Mouse (Mus musculus) embryo, embryonic 10.5 days (tissue): ENCODE measurements around the gene Pdzd2.

Experiments used
- DNase-seq: peaks from one replicate; pipeline ENCODE4 v3.0.0-alpha.2; 2015; ENCODE audit warnings: low spot score

Gene Pdzd2

GRCm38 (mm10) chr15:12623521-12623920, 116.2 kb downstream of the Pdzd2 start:
- no peak for DNase-seq

DNA sequence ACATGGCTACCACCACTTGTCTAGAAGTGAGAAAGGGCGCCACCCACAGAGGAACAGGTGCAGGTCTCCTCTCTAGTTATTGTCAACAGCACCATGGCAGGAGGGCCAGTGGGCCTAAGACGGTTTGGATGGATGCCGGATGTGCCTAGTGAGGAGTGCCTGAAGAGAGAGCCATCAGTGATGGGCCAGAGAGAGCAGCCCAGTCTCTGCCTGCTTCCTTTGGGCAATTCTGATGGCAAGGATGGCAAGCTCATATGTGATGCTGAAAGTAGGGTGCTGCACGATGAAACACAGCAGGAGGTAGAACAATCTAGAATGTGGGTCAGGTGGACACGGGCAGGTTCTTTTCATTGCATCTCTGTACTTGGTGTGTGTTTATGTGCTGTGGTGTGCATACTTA, 117.0 kb downstream of the Pdzd2 start:
- DNase-seq: no peak

- DNase-seq: no peak
Measured at GRCm38 (mm10) chr15:12622093-12622643, 117.6 kb downstream of the Pdzd2 start.

- no peak for DNase-seq
Measured at GRCm38 (mm10) chr15:12619273-12619672, 120.5 kb downstream of the Pdzd2 start.

- no peak for DNase-seq
Measured at GRCm38 (mm10) chr15:12617651-12618050, 122.1 kb downstream of the Pdzd2 start.

DNA sequence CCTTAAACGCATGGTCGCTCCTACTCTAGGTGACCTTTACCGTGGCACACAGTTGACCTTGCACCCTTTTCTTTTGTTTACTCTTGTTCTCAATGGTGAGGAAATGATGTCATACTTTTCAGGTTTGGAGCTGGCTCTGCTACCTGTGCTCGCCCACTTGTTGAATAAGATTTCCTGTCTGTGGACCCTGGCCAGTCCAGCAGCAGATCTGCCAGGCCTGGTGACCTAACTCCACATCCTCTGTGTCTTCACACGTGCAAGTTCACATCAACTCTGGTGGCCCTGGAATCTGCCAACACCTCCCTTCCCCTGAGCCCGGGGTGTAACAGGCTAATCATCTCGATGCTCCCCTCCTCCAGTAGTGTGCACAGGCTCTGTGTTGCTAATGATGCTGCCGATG, 122.5 kb downstream of the Pdzd2 start:
- no peak for DNase-seq

DNA sequence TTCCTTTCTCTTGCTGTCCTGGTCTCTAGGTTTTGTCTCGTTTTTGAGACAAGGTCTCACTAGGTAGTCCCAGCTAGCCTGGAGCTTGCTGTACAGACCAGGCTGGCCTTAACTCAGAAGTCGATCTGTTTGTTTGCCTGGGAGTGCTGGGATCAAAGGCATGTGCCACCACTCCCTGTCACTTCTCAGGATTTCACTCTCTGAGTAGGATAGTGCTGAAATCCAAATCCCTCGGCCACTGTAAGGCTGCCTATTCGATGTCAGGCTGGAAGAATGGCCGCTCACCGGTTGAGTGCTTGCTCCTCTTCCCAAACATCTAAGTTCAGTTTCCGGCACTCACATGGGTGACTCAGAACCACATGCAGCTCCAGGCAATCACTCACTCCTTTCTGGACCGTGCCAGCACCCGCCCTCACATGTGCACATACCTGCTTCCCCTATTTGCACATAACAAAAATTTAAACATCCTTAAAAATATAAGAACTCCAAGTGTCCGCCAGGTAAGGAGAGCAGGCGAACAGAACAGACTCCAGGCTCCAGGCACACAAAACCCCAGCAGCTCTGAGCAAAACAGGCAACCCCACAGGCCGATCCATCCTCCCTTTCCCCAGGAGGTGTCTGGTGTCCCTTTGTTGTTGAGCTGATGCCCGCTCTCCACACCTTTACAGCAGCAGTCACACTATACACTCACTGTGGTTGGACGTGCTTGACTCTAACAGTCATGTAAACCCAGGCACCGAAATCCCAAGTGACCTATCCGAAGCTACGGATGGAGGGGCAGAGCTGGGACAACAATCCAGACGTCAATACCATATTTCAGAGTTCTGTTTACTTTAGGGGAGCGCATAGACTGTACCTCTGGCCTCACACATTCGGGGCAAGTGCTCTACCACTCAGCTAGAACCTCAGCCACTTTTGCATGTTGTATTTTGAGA, 124.5 kb downstream of the Pdzd2 start:
- DNase-seq: no peak

DNA sequence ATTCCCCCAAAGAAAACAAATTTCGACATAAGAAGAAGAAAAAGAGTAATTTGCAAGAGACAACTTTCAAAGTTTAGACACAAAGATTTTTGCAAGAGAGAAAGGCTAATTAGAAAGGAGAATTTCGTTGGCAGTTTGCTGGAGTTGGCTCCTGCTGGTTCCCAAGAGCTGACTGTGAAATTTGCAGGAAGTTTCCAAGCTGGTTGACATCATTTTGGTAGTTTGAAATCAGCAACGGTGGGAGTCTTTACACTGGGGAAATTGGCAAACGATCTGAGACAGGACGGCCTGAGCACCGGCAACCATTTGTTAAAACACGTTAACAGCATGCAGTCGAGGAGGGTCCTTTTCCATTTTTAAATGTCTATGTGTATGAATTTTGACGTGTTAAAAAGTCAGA, 125.7 kb downstream of the Pdzd2 start:
- DNase-seq: no peak

GRCm38 (mm10) chr15:12612944-12613675, 126.6 kb downstream of the Pdzd2 start:
- DNase-seq: no peak

DNA sequence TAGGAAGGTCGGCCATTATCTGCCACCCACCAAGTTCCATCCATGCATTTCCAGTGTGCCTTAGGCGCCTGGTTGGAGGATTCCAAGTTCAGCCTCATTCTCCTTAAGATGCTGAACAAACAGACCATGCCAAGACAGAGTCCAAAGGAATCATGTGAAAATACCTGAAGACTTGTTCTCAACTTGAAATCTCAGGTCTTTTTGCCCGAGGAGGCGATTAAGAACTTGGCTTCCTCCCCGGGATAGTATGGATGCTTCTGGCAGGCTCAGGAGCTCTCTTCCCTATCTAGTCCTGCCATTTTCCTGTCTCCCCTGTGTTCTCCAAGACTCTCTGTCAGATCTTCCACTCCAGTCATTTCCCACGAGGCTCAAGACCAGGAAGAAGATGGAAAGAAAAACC, 131.6 kb downstream of the Pdzd2 start:
- DNase-seq: no peak

- no peak for DNase-seq
Measured at GRCm38 (mm10) chr15:12606306-12606705, 133.4 kb downstream of the Pdzd2 start.

GRCm38 (mm10) chr15:12605239-12605993, 134.3 kb downstream of the Pdzd2 start:
- no peak for DNase-seq

DNA sequence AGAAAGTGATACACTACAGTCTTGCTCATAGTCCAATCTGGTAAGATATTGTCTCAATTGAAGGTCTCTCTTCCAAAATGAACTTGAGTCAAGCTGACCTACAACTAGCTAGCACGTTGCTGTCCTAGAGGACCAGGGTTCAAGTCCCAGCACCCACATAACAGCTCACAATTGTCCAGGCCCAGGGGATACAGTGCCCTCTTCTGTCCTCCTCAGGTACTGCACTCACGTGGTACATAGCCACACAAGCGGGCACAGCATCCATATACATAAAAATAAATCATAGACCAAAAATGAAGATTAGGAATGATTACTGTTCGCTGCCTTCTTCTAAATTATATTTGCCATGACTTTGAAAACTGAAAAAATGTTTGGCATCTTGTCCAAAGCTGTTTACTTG, 136.1 kb downstream of the Pdzd2 start:
- no peak for DNase-seq

DNA sequence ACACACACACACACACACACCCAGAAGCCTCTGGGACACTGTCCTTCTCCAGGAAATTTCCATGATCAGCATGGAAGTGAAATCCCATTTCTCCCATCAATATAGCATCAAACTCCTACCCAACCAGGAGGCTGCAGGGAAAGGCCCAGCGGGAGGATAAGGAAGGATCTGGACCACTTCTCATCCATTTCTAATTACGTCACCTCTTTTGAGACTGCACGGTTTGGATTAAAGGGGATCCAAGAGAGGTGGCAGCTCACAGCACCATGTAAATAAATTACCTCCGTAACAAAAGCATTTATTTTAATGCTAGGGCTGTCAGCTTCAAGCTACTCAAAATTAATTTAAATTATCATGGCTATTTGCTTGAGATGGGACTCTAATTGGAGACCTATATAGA, 146.6 kb downstream of the Pdzd2 start:
- DNase-seq: no peak

DNA sequence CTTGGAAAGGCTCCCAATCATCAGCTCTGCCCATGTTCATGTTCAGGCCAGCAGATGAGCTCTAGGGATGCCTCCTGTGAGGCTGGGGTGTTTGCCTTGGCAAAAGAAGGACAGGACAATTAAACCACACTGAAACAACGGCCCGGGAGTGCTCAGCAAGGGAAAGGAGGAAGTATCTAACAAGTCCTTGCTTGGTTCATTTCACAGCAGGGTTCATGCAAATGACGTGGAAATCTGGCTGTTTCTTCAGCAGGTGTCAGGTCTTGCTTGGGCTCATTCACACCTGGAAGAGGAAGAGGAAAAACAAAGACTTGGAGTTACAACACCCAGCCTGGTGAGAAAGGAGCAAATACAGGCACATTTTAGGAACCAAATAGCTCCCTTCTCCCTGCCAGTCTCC, 147.1 kb downstream of the Pdzd2 start:
- no peak for DNase-seq

- DNase-seq: no peak
Measured at GRCm38 (mm10) chr15:12588661-12589060, 151.1 kb downstream of the Pdzd2 start.

DNA sequence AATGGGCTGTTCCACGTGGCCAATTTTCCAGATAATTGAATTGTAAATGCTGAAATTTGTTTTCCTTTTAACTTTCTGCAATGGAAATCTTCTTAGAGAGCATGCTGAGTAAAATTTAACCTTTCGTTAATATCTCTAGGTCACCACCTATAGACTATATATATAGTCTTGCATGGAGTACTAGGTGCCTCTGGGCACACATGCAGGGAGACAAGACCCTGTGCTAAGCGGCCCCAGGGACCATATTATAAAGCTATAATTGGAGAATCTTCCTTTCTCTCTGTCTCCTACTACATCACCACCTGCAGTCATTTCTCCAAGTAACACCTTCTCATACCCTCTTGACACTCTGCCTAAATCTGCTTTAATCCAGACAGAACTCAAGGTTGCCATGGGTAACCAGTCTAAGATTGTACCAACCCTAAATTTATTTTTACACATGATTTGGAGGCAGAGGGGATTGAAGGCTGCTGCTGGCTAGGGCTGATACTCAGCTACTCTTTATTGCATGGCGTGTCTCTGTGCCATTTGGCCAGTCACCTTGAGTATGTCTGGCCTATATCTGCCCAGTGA, 152.8 kb downstream of the Pdzd2 start:
- DNase-seq: no peak

GRCm38 (mm10) chr15:12586154-12586553, 153.6 kb downstream of the Pdzd2 start:
- DNase-seq: peak; percentile 89

DNA sequence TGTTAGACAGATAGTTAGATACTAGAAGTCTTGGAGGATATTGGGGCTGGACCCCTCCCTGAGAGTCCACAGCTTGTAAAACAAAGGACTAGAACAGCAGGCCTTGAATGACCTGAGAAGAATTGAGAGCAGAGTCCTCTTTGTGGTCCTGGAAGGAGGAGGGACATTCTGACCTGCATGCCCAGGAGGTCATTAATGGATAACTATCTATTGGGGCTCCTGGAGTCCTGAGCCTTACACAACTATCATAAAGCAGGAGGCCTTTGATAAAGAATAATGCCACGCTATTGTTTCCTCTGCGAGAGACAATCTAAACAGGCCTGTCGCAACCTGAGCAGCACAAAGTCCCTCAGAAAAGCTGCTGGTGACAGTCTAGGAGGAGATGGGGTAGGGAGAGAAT, 156.7 kb downstream of the Pdzd2 start:
- DNase-seq: no peak

GRCm38 (mm10) chr15:12582471-12582870, 157.3 kb downstream of the Pdzd2 start:
- no peak for DNase-seq

GRCm38 (mm10) chr15:12579196-12579595, 160.5 kb downstream of the Pdzd2 start:
- DNase-seq: no peak

DNA sequence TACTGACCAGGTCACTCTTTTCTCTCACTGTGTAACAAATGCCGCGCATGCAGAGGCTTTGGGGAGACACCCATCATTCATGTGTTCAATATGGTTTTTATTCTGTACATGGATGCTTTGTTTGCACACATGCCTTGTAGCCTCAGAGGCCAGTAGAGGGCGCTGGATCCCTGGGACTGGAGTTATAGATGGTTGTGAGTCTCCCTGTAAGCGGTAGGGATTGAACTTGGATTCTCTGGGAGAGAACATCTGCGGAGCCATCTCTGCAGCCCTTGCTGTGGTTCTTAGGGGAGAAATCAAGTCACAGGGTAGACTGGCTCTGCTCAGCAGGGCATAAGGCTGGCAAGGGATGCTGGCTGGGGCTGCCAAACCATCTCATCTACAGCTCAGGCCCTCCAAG, 161.4 kb downstream of the Pdzd2 start:
- peak; percentile 86 for DNase-seq
